Mouse (Mus musculus) testis, adult 2 months (tissue): ENCODE results near the gene 2610301B20Rik. TPM values are rescaled to one million over a fixed set of nuclear protein-coding genes. Genes with fewer than 3 reads are reported as not detected.

Source experiments
- H3K27ac ChIP-seq: fragments of 200-500 bp; 2 replicates; pipeline ENCODE4 v1.5.1; 2012; ENCODE audit warnings: low read depth, low read length; ENCODE audit not compliant: control insufficient read depth, insufficient read depth
- H3K27me3 ChIP-seq: fragments of 200-500 bp; 2 replicates; pipeline ENCODE4 v1.6.1; 2012; ENCODE audit warnings: mild to moderate bottlenecking, low read length, moderate library complexity; ENCODE audit not compliant: control insufficient read depth, insufficient read depth
- H3K36me3 ChIP-seq: fragments of 200-500 bp; 2 replicates; pipeline ENCODE4 v1.6.1; 2012; ENCODE audit warnings: mild to moderate bottlenecking, low read length; ENCODE audit not compliant: control insufficient read depth, insufficient read depth
- H3K4me1 ChIP-seq: fragments of 200-500 bp; 2 replicates; pipeline ENCODE4 v1.6.1; 2012; ENCODE audit warnings: low read length; ENCODE audit not compliant: control insufficient read depth, insufficient read depth
- H3K4me3 ChIP-seq: fragments of 200-500 bp; 2 replicates; pipeline ENCODE4 v1.5.1; 2012; ENCODE audit warnings: low read depth, mild to moderate bottlenecking, low read length, moderate library complexity, mixed read lengths; ENCODE audit not compliant: control insufficient read depth
- CTCF ChIP-seq: fragments of 200-500 bp; IDR thresholded peaks from 2 replicates; pipeline ENCODE4 v1.5.1; 2012; ENCODE audit warnings: low read depth, mild to moderate bottlenecking, inconsistent platforms, low read length, moderate library complexity; ENCODE audit not compliant: control insufficient read depth, insufficient read depth, insufficient replicate concordance
- POLR2A ChIP-seq: fragments of 200-500 bp; IDR thresholded peaks from 2 replicates; pipeline ENCODE4 v1.6.1; 2012; ENCODE audit warnings: low read depth, mild to moderate bottlenecking, inconsistent platforms, low read length, moderate library complexity; ENCODE audit not compliant: control insufficient read depth
- polyA plus RNA-seq: library from polyadenylated mRNA; depleted of rRNA; stranded (reverse); fragments of >200 nt; gene quantifications from 2 replicates; pipeline ENCODE4 v1.2.3, GENCODE M21; 2012; rRNA removed

The 2610301B20Rik gene
- polyA plus RNA-seq: 31.8 and 40.6 TPM in 2 replicates

DNA sequence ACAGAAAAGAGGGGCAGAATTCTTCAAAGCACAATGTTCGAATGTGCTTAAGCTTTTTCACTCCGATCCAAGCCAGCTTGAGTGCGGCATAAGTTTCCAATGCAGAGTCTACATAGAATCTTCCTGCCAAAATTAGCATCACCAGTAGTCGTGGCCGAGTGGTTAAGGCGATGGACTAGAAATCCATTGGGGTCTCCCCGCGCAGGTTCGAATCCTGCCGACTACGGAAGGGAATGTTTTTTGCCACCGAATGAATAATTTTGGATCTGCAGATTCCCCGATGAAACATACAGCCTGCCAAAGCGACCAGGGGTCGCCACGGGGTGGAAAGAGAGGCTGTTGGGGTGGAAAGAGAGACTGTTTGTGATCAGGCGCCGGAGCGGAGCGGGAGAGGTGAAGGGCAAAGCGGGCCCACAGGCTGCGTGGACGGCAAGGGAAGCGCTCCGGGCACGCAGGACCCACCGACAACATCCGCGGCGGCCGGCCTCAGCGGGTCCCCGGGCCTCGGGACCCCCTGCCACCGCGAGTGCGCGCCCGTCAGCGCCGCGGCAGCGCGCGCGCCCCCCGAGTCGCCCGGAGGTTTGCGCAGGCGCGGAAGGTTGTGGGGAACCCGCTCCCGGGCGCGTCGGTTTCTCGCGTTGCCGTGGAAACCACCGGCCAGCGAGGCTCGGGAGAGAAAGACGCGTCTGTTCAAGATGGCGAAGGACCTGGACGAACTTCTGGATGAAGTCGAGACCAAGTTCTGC, at the start of gene 2610301B20Rik:
Gene 2610301B20Rik, plus strand, starts transcription at position 579 of the 746 bp plus-strand sequence.
- Histone ChIP-seq H3K36me3 (peaks cover 2% of the 10 kb centered on the region; the same call in 1 of the 2 replicates), H3K4me3 (peak within 1 kb of the TSS; percentile 87), H3K27ac (peak within 1 kb of the TSS; percentile 96), H3K27me3 (no peaks in the 10 kb centered on the region), H3K4me1 (peaks cover 5% of the 10 kb centered on the region)
- TF ChIP-seq POLR2A (peak; percentile 82), CTCF (no peak)

- H3K27ac ChIP-seq: no peak overlapping the region
- H3K36me3 ChIP-seq: no peaks in the 10 kb centered on the region
- no peaks in the 10 kb centered on the region for H3K4me1 ChIP-seq
- no peaks in the 10 kb centered on the region for H3K27me3 ChIP-seq
- H3K4me3 ChIP-seq: no peak overlapping the region
- no peak for TF ChIP-seq POLR2A
- TF ChIP-seq CTCF: no peak
Measured at GRCm38 (mm10) chr4:10833273-10833672, 41.0 kb upstream of the 2610301B20Rik start.

DNA sequence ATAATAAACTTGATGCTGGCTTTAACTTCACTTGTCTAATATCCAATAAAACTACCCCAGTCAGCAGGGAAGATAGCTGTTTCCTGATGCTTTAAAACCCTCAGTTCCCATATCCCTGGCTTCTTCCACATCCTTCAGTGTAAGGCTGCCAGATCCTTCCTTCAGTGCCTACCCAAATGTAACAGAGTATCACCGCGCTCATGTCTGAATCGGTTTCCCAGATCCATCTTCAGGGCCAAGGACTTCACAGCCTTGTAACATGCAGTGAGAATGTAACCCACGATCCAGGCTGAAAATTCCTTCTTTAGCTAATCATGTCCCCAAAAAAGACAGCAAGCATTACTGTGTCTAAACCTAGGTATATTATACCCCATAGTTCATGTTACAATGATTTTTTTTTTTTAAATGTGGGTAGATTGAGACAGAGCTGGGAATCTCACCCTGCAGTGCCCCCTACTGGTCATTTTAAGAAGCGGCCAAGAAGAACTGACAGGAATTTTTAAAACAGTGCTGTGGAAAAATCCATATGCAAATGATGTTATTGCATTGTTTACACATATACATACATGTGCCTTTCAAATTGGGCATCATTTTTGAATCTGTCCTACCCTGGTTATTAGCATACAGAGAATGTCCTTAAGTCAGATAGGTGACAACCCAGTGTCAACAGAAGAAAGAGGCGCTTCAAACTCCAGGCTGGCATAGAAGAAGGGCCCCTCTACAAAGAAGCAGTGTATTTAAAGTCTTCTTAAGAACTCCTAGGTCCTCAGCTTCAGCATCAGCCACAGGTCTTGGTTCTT, 38.8 kb upstream of the 2610301B20Rik start:
- Histone ChIP-seq H3K36me3 (no peaks in the 10 kb centered on the region), H3K27me3 (no peaks in the 10 kb centered on the region), H3K27ac (no peak overlapping the region), H3K4me3 (no peak overlapping the region), H3K4me1 (no peaks in the 10 kb centered on the region)
- no peak for TF ChIP-seq POLR2A
- no peak for TF ChIP-seq CTCF

GRCm38 (mm10) chr4:10845848-10846247, 28.4 kb upstream of the 2610301B20Rik start:
- Histone ChIP-seq H3K4me1 (peaks cover 2% of the 10 kb centered on the region; the same call in 1 of the 2 replicates), H3K36me3 (no peaks in the 10 kb centered on the region), H3K27me3 (no peaks in the 10 kb centered on the region), H3K27ac (no peak overlapping the region), H3K4me3 (no peak overlapping the region)
- no peak for TF ChIP-seq POLR2A
- TF ChIP-seq CTCF: no peak

DNA sequence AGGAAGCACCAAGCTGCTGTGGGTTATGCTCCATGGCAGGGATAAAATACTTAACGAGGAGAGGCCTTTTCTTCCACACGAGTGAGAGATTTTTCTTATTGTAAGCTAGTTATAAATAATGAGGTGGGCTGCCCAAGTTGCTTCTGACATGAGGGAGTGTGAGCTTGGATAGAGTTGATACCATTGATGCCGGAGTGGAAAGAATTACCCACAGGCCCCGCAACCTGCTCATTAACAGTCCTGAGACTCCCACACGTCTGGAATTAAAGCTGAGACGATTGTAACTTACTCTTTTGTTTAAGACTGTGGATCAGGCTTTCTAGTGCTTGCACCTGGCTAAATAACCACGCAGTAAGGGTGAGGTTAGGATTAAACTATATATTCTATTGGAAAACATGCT, 24.5 kb upstream of the 2610301B20Rik start:
- H3K4me3 ChIP-seq: no peak overlapping the region
- TF ChIP-seq POLR2A: no peak
- no peak for TF ChIP-seq CTCF
- no peaks in the 10 kb centered on the region for H3K27me3 ChIP-seq
- H3K27ac ChIP-seq: no peak overlapping the region
- H3K36me3 ChIP-seq: no peaks in the 10 kb centered on the region
- H3K4me1 ChIP-seq: peaks cover 2% of the 10 kb centered on the region; the same call in 1 of the 2 replicates

DNA sequence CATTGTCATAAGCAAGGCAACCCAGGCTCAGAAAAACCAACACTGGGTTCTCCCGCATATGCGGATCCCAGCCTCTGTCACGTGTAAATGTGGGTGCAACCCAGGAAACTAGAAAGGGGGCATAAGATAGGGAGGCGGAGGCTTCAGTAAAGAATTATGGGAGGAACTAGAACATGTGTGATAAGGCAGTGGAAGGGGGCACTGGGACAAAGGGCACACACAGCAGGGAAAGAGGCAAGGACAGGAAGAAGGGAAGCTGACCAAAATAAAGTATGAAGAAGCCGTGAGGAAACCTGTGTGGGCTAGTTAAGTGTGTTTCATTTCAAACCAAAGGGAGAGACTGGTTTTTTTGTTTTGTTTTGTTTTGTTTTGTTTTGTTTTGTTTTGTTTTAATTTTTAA, 23.3 kb upstream of the 2610301B20Rik start:
- TF ChIP-seq POLR2A: no peak
- no peak for TF ChIP-seq CTCF
- H3K4me3 ChIP-seq: no peak overlapping the region
- no peak overlapping the region for H3K27ac ChIP-seq
- H3K36me3 ChIP-seq: no peaks in the 10 kb centered on the region
- no peaks in the 10 kb centered on the region for H3K27me3 ChIP-seq
- peaks cover 2% of the 10 kb centered on the region; the same call in 1 of the 2 replicates for H3K4me1 ChIP-seq

DNA sequence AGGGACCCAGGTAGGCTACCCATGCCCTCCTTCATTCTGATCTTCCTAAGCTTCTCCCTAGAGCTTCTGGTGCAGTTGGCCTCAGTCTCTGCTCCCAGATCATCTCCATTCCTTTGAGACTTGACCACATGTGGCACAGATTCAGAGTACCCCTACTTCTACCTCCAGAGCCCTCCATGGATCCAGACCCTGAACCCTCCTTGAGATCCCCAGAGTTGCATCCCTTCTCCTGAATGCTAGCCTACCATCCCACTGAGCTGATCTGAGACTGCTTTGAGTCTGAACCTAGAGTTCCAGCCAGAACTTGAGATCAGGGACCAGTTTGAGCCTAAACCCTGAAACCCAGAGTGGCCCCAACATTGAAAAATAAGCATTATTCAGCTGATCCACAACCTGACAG, 15.1 kb upstream of the 2610301B20Rik start:
- no peaks in the 10 kb centered on the region for H3K27me3 ChIP-seq
- H3K4me3 ChIP-seq: no peak overlapping the region
- H3K4me1 ChIP-seq: no peaks in the 10 kb centered on the region
- no peak for TF ChIP-seq POLR2A
- no peak for TF ChIP-seq CTCF
- no peaks in the 10 kb centered on the region for H3K36me3 ChIP-seq
- H3K27ac ChIP-seq: no peak overlapping the region
